Mouse (Mus musculus): ENCODE measurements around the gene Myo1d.

GRCm38 (mm10) chr11:80809993-80810821 lies 30.4 kb upstream of the Myo1d start, which contains the start of gene Tmem98:
- peak in 1 of 2 experiments; percentile 16; a peak in 2 of 4 replicates for TF ChIP-seq POLR2A (IDR thresholded peaks at IDR 0.05; ENCODE audit: control insufficient read depth in 1 of 2, insufficient read depth in 1 of 2, low read depth in 1 of 2, low read length in 2 of 2, poor library complexity in 1 of 2)
- no peak for TF ChIP-seq CTCF (IDR thresholded peaks at IDR 0.05 in 2 of 3, conservative IDR thresholded peaks at IDR 0.05 in 1 of 3; ENCODE audit: control insufficient read depth in 1 of 3, insufficient read depth in 1 of 3, low read depth in 2 of 3, low read length in 3 of 3, poor library complexity in 1 of 3, severe bottlenecking in 1 of 3)
- no peak for TF ChIP-seq SIN3A (IDR thresholded peaks at IDR 0.05; ENCODE audit: low read length)
- TF ChIP-seq E2F4 (IDR thresholded peaks at IDR 0.05; ENCODE audit: borderline replicate concordance, low read depth, low read length): no peak; the same call in 1 of the 2 replicates
- no peak for TF ChIP-seq USF1 (IDR thresholded peaks at IDR 0.05; ENCODE audit: low read depth, low read length)
- no peak for TF ChIP-seq MEF2A (IDR thresholded peaks at IDR 0.05; ENCODE audit: extremely low read depth, insufficient replicate concordance, low read depth, low read length, poor library complexity, severe bottlenecking)
- no peak for TF ChIP-seq GATA1 (IDR thresholded peaks at IDR 0.05; ENCODE audit: low read depth, low read length)
- TF ChIP-seq UBTF (IDR thresholded peaks at IDR 0.05; ENCODE audit: borderline replicate concordance, insufficient read depth, low read depth, low read length): no peak
- no peak for TF ChIP-seq NELFE (IDR thresholded peaks at IDR 0.05; ENCODE audit: low read depth, low read length)
- no peak for TF ChIP-seq POLR2AphosphoS2 (IDR thresholded peaks at IDR 0.05; ENCODE audit: low read length)

All from MEL (cell line).